Mouse (Mus musculus): Measurements from ENCODE around the gene Dclk1.

Dclk1 gene

DNA sequence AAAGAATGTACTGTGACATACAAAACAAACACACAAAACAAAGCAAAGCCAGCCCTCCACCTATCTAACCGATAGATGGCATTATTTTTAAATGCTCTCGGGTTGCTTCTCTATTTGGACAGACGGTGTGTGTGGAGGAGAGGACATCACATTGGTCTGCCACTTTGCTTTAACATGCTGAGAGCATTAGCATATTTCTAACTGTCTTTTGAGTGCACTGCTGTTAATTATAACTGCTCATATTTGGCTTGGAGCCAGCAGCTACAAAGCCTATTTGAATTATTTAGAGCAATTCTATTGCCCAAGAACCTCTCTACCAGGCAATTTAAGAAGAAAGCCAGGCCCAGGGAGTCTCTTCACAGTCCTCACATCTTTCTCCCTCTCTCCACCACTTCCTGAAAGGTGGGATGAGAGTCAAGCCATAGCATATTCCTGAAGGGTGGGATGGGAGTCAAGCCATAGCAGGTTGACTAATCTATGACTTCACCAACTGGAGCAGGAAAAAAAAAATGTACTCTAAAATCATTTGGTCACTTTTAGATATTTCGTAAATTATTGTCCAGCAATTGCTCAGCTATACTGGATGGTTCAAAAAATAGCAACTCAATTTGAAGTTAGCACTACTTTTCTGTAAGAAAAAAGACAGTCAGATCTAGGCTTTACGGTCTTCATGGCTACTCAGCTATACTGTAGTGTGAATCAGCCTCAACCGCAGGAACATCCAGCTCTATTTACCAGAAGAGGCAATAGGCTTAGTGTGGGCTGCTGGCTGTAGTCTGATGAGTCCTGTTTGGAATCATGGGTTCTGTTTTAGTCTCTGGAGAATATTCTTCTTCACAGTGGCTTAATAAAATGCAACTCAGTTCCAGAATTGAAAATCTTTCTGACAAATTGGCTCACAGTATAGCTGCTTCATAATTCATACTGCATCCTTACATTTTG lies 155.9 kb downstream of the Dclk1 start:
- DNase-seq (ENCODE audit: low spot score in 2 of 2), result no peak

DNA sequence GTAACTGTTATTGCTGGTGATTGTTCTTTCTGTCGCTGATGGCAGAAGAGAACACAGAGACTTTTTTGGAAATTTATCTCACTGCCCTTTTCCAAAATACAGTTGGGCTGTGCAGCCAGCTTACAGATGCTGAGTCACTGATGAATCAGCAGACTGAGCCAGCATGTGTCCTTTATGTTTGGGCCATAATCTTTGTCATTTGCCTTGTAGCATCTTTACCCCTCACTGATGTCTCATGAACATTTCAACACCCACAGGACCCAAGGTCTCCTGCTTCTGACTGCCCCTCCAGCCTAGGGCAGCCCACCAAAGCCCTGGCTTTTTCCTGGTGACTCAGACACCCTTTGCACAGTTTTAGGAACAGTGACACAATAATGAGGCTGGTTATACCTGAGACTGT lies 159.1 kb downstream of the Dclk1 start:
- no peak for DNase-seq (ENCODE audit: low spot score in 2 of 2)

DNA sequence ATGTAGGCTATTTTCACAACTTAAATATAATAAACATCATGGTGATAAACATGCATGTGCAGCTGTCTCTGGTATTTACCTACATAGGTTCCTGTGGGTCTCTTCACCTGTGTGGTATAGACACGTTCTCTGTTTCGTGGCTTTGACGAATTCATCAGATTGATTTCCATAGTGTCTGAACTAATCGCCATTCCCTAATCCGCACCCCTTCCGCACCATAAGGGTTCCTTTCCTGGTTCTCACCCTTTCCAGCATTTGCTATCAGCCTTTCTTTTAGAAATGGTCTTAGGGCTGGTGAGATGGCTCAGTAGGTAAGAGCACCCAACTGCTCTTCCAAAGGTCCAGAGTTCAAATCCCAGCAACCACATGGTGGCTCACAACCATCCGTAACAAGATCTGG lies 162.6 kb downstream of the Dclk1 start:
- no peak for DNase-seq (ENCODE audit: low spot score in 2 of 2)

DNA sequence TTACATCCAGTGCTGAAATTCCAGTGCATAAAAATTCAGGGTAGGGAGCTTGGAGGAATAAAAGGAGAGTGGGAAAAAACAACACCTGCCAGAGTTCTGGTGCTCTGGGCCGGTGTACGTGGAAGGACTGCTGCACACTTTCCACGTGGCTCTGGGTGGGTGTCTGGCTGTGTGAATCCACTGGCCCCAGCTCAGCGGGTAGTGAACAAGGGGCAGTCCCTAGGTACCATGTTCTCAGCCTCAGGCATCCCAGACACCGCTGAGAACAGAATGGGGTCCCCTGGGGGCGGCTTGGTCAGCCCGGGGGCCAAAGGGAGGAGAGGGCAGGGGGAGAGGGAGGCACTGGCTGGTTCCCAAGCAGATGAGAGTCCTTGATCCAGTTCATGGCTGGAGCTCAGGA lies 164.5 kb downstream of the Dclk1 start:
- DNase-seq (ENCODE audit: low spot score in 2 of 2), result no peak

DNA sequence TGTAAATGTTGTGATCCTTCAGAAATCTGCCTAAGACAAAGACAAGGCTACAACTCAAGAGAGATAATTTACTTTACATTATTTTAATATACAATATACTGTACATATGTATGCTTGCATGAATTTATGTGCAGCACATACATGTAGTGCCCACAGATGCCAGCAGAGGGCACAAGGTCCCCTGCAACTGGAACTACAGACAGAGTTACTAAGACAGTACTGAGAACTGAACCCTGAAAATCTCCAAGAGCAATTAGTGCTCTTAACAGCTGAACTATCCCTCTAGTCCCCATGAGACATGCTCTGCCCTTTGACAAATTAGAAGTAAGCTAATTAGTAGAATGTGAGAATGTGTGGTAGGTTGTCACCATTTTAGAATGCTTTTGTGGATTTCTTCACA lies 169.4 kb downstream of the Dclk1 start:
- DNase-seq (ENCODE audit: low spot score in 2 of 2), result no peak

DNA sequence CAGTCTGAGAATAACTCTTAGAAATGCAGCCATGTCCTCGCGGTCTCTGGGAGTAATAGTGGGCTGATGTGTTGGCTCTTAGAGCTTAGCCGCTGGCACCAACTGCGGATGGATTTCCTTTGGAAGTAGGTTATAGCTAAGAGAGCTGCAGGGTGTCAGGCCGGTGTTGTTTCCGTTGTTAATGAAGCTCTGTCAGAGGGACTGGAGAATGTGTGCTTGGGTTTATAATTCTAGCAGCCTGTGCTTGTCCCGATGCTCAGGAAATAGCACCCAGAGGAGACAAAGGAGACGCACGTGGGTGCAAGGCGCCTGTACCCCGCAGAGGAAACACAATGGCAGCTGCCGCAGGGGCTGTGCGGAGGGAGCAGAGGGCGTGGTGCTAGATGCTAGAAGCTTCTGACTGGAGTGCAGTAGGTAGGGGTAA lies 173.4 kb downstream of the Dclk1 start:
- peak; percentile 84 to 86 for DNase-seq (ENCODE audit: low spot score in 2 of 2)

DNA sequence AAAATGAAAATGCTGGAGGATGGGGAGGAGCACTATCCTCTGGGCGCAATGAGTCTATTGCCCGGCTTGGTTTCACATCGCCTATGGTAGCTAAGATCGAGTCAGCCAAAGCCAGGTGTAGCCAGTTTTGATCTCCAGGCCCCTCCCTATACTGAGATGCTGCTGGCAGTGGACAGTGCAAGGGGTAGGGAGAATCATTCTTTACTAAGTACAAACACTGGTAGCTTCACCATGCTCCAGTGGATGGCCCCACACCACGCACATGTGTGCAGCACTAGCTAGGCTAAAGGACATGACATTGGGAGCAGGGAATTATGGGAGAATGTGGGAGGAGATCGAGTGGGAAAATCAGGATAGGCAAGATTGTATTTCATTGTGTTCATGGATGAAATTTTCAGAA lies 176.7 kb downstream of the Dclk1 start:
- no peak for DNase-seq (ENCODE audit: low spot score in 2 of 2)

DNA sequence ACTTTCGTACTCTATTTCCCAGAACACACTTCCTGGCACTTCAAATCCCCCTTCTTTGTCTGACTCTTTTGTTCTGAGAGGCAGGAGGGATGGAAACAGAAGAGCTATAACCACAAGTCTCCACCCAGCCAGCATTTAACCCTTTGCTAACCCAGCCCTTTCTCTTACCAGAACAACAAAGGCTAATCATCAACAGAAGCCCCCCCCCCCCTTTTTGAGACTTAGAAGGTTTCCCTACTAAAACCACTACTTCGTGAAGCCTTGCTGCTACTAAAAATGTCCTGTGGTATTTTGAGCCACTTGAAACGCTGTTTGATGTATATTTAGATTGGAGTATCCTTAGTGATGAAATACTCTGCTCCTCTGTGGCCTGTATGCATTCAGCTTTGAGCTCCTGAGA lies 177.2 kb downstream of the Dclk1 start:
- DNase-seq (ENCODE audit: low spot score in 2 of 2), result no peak

DNA sequence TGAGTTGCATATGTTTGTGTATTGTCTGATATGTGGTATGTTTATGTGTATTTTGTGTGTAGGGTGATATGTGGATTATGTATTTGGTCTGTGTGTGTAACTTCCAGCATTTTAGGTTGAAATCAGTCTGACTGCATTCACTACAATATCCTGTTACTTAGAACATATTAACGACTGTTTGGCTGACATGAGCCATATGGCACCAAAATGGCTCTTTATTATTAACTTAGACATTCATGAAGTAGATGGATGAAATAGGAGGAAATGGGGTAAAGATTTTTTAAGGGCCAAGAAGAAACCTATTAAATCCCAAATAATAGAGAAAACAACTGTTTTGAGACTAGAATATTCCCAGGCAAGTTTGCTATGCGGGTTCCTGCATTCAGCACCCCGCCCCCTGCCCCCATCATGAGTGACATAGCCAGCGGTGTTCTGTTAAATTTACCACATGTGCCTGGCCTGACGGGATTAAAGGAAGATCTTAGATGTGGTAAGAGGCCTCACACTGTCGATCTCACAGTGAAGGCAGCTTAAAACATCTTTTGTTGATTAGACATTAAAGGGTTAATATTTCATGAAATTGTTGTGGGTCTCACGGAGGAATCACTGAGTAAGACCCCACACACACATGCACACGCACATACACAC lies 178.4 kb downstream of the Dclk1 start:
- DNase-seq (ENCODE audit: low spot score in 2 of 2), result no peak

DNA sequence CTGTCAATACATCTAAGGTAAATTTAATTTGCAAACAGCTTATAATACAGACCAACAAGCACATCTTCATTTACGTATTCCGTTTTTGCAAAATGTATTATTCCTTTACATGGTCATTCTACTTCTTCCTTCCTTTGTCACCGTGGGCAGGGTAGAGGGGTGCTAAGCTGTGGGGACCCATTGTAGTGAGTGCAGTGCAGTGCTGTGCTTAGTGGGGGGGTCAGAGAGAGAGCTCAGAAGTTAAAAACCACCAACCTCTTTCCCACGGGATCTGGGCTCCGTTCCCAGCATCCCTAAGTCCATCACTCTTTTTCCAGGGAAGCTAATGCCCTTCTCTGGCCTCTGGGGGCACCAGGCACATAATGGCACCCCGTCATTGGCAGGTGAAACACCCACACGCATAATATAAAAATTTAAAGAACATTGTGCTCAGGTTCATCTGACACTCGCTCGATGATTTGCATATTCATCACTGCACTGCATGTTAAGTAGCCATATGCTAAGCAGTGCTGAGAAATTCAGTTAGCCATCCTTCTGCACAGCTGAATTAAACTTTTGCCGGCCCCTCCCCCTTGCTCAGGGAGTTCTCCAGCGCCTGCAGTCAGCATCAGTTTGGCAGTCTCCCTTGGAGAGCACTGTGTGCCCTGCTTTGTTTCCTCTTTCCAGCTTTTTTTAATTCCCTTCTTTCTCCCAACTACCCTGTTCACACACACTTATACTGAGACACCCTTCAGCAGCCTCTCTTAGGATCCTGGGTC lies 181.7 kb downstream of the Dclk1 start:
- DNase-seq (ENCODE audit: low spot score in 2 of 2), result peak; percentile 82 to 84

DNA sequence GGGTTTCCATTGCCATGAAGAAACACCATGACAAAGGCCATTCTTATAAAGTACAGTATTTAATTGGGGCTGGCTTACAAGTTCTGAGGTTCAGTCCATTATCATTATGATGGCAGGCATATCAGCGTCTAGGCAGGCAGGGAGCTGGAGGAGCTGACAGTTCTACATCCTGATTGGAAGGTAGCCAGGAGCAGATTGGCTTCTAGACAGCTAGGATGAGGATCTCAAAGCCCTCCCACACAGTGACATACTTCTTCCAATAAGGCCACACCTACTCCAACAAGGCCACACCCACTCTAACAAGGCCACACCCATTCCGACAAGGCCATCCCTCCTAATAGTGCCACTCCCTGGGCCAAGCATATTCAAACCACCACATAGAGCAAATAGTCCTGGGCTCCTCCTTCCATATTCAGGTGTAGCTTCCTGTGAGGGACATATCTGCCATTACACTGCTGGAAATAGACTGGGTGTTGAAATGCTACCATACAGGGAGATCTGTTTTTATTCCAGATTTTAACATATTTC lies 187.9 kb downstream of the Dclk1 start:
- DNase-seq (ENCODE audit: low spot score in 2 of 2), result no peak

DNA sequence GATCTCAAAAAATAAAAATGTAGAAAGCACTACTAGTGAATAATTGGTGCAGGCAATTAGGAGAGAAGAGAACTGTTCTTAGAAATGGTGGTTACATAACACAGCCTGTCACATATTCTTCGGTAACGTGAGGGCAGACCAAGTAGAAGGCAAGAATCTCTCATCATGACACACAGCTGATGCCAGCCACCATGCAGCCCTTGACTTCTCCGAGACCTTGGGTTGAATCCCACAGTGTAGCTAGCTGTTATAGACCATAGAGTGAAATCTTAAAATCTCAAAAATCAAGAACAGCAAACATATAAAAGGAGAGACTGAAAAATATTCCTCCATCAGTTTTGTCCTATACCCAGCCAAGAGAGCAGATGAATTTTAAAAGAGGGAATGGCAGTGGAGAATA lies 189.1 kb downstream of the Dclk1 start:
- DNase-seq (ENCODE audit: low spot score in 2 of 2), result no peak

DNA sequence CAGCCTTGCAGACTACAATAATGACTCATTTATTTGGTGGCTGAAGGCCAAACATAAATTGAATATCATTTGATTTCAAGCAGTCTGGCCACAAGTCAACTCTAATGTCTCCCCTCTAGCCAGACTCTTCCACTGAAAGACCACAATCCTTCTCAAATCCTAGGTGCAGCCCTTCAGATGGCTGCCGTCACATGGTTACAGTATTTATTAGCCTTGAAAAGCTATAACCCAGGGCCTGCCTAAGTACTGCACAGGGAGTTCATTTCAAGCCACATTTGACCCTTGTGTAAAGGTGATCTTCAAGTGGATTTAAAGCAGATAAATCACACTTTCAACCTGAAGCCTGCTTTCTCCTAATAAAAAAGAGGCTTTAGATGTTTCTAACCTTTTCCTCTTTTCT lies 192.1 kb downstream of the Dclk1 start:
- DNase-seq (ENCODE audit: low spot score in 2 of 2), result no peak

DNA sequence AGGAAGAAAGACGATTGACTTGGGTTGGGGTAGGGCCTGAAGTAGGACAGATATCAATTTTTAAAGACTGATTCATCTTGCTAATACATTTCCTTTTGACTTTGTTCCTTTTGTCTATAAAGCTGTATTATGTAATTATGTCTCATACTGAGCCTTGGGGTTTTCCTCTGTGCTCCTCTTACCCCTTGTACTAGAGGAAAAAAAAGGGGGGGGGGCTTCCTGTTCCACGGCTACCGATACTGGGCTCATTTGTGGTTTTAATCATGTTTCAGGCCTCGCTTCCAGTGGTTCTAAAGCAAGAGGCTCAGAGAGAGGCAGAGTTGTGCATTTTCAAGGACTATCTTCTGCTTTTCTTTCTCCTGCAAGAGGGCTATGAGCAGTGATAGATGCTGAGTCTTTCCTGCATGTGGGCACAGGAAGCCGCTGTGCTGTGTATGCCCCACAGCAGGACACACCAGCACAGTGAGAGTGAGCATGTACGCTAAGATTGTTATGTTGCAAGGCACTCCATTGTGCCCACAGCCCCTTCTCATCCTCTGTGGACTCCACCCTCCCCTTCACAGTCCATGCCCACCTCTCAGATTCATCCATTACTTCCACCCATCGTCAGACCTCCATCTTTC lies 196.8 kb downstream of the Dclk1 start:
- no peak for DNase-seq (ENCODE audit: low spot score in 2 of 2)

DNA sequence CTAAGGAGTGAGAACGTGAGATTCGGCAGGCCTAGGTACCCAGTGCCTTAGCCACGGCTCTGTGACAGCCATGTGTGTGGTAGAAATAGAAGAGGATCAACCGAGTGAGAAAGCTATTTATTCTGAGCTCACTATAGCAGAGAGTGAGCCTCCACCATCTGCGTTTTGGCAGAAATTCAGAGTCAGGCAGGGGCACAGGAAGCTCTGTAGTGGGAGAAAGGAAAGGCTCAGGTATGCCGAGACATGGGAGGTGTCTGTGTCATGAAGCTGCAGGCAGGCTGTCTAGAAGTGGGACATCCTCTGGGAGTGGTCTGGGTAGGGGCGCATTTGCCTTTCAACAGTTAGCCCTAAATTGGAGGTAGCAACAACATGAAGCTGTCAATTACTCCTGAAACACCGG lies 198.2 kb downstream of the Dclk1 start:
- DNase-seq (ENCODE audit: low spot score in 2 of 2), result peak in 1 of 2 experiments; percentile 79

DNA sequence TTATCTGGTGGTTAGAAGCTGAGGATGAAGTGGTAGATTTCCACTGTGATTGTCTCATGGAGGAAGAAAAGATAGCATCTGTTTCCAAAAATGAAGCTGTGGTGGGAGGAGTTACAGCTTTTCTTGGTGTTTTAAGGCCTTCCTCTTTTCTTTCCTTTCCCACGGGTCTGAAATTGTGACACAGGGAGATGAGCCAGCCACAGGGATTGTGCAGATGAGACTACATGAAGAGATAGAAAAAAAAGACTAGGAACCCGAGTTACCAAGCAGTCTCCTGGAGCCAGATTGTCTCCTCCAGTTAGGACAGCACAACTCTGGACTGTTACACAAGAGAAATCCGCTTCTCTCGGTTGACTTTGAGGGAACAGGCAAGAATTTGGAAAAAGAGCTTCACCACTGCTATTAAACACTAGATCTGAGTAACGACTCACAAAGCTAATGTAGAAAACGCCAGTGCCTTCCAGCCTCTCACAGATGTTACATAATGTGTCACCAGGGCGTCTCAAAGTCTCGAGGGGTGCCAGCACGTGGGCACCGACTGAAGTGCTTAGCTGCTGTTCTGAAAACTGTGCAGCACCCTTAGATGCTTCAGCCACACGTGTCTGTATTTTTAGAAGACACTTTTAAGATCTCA lies 200.0 kb downstream of the Dclk1 start:
- peak in 1 of 2 experiments; percentile 81 for DNase-seq (ENCODE audit: low spot score in 2 of 2)

DNA sequence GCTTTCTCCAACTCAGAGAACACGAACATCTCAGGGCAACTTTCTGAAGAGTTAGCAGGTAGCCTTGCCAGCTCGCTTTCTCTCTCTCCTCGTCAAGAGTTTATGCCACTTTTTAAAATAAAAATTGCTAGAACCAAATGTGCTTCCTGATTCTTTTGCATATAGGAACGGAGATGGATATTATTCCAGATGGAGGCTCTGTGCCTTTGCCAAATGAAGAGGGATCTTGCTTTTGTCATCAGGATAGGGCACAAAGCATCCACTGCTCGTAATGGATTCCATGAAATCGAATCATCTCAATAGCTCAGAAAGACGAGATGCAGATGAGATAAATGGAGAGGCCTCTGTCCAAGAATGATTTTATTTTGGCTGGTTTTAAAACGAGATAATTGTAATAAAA lies 201.1 kb downstream of the Dclk1 start:
- DNase-seq (ENCODE audit: low spot score in 2 of 2), result no peak

DNA sequence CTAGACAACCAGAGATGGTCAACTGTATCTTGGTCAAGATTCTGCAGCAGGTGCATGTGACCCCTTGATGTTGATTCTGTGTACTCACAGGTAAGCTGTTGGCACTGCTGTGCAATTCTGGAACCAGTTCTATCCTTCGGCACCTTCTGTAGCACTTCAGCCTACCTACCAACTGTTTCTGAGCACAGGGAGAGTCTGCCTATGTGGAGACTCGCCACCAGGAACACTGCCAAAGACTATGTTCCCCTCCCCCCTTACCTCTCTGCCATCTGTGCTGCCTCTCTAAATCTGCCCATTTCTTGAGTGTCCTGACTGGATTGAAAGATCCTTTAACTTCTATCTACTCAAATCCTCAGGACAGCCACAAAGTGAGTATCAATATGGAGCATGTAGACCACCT lies 201.6 kb downstream of the Dclk1 start:
- peak in 1 of 2 experiments; percentile 75 for DNase-seq (ENCODE audit: low spot score in 2 of 2)

DNA sequence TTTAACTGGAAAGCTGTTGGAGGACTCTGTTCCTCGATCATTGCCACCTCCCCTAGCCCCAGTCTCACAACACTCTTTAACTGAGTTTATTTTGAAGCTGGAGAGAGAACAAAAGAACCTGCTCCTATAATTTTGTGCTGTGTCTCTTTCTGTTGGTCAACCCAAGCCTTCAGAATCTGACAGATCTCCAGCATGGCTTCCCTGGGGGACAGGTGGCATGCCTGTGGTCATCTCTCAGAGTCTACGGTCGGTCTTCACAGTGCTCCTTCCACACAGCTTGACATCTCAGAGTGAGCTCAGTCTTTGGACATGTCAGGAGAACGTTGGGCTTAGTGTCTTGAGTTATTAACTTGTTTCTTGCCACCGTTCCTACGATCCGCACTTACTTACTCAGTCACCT lies 204.5 kb downstream of the Dclk1 start:
- no peak for DNase-seq (ENCODE audit: low spot score in 2 of 2)

DNA sequence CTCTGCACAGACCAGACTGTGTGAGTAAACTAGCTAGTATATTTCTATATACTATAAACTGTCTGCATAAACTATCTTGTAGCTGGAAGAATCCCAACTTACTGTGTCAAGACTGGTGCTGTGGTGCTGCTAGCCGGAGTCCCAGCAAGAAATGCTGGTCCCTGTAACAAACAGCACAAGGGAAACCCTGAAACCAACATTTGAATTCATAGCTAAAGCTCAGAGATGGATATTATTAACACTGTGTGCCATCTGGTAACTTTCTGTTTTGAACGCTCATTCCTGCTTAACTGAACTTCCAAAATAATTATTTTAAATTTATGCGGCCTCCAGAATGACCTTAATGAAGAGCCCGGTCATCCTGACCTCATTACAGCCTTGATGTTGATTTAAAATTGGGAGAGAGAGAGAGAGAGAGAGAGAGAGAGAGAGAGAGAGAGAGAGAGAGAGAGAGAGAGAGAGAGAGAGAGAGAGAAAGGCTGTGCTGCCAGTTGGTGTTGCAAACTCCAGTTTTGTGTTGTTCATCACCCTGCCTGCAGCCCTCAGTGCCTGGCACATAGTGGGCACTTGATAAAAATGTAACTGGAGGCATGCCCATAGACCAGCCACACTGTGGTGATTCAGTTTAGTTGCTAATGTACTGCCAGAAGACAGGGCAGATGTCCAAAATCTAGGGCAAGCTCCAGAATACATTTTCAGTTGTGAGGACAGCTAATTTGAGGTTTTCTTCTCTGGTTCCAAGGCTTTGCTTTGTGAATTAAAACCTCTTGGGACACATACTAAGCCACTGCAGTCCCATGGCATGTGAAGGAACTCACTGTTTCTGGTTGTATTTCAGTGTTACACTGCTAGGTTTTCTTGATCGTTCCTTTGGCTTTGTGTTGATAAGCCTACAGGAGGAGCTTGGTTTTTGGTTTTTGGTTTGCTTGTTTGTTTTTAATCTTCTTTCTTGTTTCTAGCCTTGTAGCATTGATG lies 205.6 kb downstream of the Dclk1 start:
- DNase-seq (ENCODE audit: low spot score in 2 of 2), result peak; percentile 82 to 93

Data from frontal cortex, postnatal 36 days (tissue).